Mouse (Mus musculus) ES-E14 (cell line): ENCODE measurements at regions not wholly inside any gene's neighbourhood (a gene's known extent, or its start where the extent isn't known, plus 50 kb on each side); places are given as distances from the start of the nearest gene placed in this dataset.

ENCODE experiments used
- HCFC1 ChIP-seq: IDR thresholded peaks from 2 replicates; pipeline ENCODE4 v1.6.1; 2012; ENCODE audit warnings: low read length, inconsistent platforms, borderline replicate concordance; ENCODE audit not compliant: insufficient read depth
- ZC3H11A ChIP-seq: IDR thresholded peaks from 2 replicates; pipeline ENCODE4 v1.6.1; 2012; ENCODE audit warnings: low read depth, mild to moderate bottlenecking, inconsistent platforms, low read length, borderline replicate concordance

DNA sequence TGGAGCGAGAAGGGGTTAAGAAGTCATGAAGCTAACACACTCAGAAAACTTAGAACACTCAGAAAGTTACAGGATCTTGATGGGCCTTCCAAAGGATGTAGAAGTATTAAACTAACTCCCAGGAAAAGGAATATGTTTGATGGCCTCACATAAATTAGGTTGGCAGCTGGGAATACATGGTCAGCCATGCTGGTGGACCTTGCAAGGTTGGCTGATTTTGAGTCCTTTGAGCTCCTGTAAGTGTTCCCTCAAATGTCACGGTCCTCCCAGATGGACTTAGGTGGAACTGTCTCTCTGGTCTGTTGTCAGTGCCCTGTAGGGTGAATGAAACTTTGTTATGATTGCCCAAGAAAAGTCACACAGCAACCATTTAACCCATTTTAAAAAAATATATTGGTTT, 84.8 kb downstream of the Slc35b3 start:
- TF ChIP-seq ZC3H11A (no peak), HCFC1 (no peak)
